Mouse (Mus musculus): Measurements from ENCODE around the gene Fzr1. TPM values are rescaled to one million over a fixed set of nuclear protein-coding genes. Genes with fewer than 3 reads are reported as not detected.

The Fzr1 gene
- polyA plus RNA-seq, 1 experiment, result 181 TPM

DNA sequence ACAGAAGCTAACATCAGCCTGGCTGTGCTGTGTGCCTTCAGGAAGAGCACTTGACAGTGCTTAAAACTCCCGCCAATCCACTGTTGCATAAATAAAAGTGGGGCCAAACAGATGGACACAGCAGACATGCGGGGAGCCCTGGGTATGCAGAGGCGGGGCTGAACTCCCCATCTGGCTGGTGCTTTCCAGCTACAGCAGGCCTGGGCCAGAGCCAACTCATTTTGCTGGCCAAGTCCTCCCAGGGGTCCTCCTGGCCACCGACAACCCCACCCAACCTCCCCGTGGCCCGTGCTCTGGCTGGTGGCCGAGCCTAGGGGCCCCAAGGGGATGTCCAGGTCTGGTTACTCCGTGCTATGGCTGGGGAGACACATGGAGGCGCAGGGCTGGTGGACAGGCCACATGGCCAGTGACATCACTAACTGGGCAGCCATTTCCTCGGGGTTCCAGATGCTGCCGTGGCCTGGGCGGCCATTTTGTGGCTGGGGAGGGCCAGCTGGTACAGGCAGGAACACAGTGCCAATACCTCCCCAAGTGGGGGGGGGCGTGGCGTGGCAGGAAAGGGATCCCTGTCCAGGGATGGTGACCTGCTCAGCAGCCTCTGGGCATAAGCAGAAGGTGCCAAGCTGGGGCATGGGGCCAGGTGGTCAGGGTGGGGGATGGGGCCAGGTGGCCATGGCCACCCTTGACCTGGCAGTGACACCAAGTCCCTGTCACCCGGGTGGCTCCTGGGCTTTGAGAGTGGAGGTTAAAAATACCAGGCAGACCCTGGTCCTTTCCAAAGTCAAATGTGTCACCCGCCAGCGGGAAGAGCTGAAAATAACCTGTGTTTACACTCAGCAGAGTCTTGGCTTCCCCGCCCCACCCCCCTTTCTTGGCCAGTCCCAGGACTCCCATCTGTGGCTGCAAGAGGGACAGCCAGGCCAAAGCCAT is 33.4 kb upstream of the Fzr1 start:
- no peak overlapping the region for H3K4me3 ChIP-seq (ENCODE audit: control insufficient read depth, insufficient read depth, low read length)
- WGBS, result 86% methylated on average over 18 of the region's 18 CpGs
- H3K36me3 ChIP-seq (ENCODE audit: control insufficient read depth, insufficient read depth, low read length), result no peaks in the 10 kb centered on the region

GRCm38 (mm10) chr10:81410981-81411380 is 32.7 kb upstream of the Fzr1 start:
- TF ChIP-seq CTCF (IDR thresholded peaks at IDR 0.05; ENCODE audit: borderline replicate concordance, control insufficient read depth, extremely low read depth, insufficient read depth, low read length, poor library complexity) (no peak), POLR2A (IDR thresholded peaks at IDR 0.05; ENCODE audit: control insufficient read depth, extremely low read depth, insufficient read depth, low read length, poor library complexity) (no peak)
- no peak for DNase-seq
- H3K36me3 ChIP-seq (ENCODE audit: control insufficient read depth, insufficient read depth, low read length), result no peaks in the 10 kb centered on the region
- no peaks in the 10 kb centered on the region for H3K27me3 ChIP-seq (ENCODE audit: control insufficient read depth, insufficient read depth, low read length)
- no peak overlapping the region for H3K4me3 ChIP-seq (ENCODE audit: control insufficient read depth, insufficient read depth, low read length)
- peaks cover 12% of the 10 kb centered on the region for H3K4me1 ChIP-seq (replicated peaks; ENCODE audit: control insufficient read depth, insufficient read depth, low read length)
- WGBS, result 88% methylated on average over 9 of the region's 9 CpGs
- no peak overlapping the region for H3K27ac ChIP-seq (ENCODE audit: control insufficient read depth, insufficient read depth, low read length)

More for the DNA sequence above, 33.4 kb upstream of the Fzr1 start:
- Histone ChIP-seq H3K4me1 (replicated peaks; ENCODE audit: control insufficient read depth, insufficient read depth, low read length) (peaks cover 12% of the 10 kb centered on the region), H3K27ac (ENCODE audit: control insufficient read depth, insufficient read depth, low read length) (no peak overlapping the region), H3K27me3 (ENCODE audit: control insufficient read depth, insufficient read depth, low read length) (no peaks in the 10 kb centered on the region)
- TF ChIP-seq CTCF (IDR thresholded peaks at IDR 0.05; ENCODE audit: borderline replicate concordance, control insufficient read depth, extremely low read depth, insufficient read depth, low read length, poor library complexity), result no peak
- TF ChIP-seq POLR2A (IDR thresholded peaks at IDR 0.05; ENCODE audit: control insufficient read depth, extremely low read depth, insufficient read depth, low read length, poor library complexity), result no peak
- no peak for DNase-seq

GRCm38 (mm10) chr10:81410350-81410749 is 32.0 kb upstream of the Fzr1 start:
- DNase-seq, result no peak
- TF ChIP-seq POLR2A (IDR thresholded peaks at IDR 0.05; ENCODE audit: control insufficient read depth, extremely low read depth, insufficient read depth, low read length, poor library complexity) (no peak), CTCF (IDR thresholded peaks at IDR 0.05; ENCODE audit: borderline replicate concordance, control insufficient read depth, extremely low read depth, insufficient read depth, low read length, poor library complexity) (no peak)
- H3K27me3 ChIP-seq (ENCODE audit: control insufficient read depth, insufficient read depth, low read length), result no peaks in the 10 kb centered on the region
- H3K36me3 ChIP-seq (ENCODE audit: control insufficient read depth, insufficient read depth, low read length), result no peaks in the 10 kb centered on the region
- no peak overlapping the region for H3K4me3 ChIP-seq (ENCODE audit: control insufficient read depth, insufficient read depth, low read length)
- H3K4me1 ChIP-seq (replicated peaks; ENCODE audit: control insufficient read depth, insufficient read depth, low read length), result peaks cover 14% of the 10 kb centered on the region
- WGBS, result 57% methylated on average over 4 of the region's 4 CpGs
- no peak overlapping the region for H3K27ac ChIP-seq (ENCODE audit: control insufficient read depth, insufficient read depth, low read length)

DNA sequence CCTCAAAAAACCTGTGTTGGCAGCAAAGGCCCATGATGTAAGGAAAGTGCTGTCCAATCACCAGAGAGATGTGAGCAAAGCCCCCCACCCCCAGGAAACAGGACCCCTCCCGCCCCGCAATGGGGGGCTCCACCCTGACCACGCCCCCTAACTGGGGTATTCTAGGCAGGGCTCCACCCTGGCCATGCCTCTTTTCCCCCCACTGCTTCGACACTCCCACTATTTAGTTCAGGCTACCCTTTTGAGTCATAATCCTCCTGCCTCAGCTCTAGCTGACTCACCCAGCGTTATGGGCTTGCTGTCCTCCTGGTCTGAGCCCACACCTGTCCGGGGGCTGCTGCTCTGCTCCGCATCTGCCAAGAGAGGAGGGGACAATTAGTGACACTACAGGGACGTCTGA is 31.0 kb upstream of the Fzr1 start:
- H3K4me1 ChIP-seq (replicated peaks; ENCODE audit: control insufficient read depth, insufficient read depth, low read length), result peaks cover 18% of the 10 kb centered on the region
- no peak for TF ChIP-seq POLR2A (IDR thresholded peaks at IDR 0.05; ENCODE audit: control insufficient read depth, extremely low read depth, insufficient read depth, low read length, poor library complexity)
- no peak for TF ChIP-seq CTCF (IDR thresholded peaks at IDR 0.05; ENCODE audit: borderline replicate concordance, control insufficient read depth, extremely low read depth, insufficient read depth, low read length, poor library complexity)
- WGBS, result 68% methylated on average over 8 of the region's 8 CpGs
- H3K27me3 ChIP-seq (ENCODE audit: control insufficient read depth, insufficient read depth, low read length), result no peaks in the 10 kb centered on the region
- H3K4me3 ChIP-seq (ENCODE audit: control insufficient read depth, insufficient read depth, low read length), result no peak overlapping the region
- H3K27ac ChIP-seq (ENCODE audit: control insufficient read depth, insufficient read depth, low read length), result no peak overlapping the region
- no peaks in the 10 kb centered on the region for H3K36me3 ChIP-seq (ENCODE audit: control insufficient read depth, insufficient read depth, low read length)
- DNase-seq, result no peak

GRCm38 (mm10) chr10:81408871-81409291 is 30.6 kb upstream of the Fzr1 start:
- Histone ChIP-seq H3K4me3 (ENCODE audit: control insufficient read depth, insufficient read depth, low read length) (no peak overlapping the region), H3K4me1 (replicated peaks; ENCODE audit: control insufficient read depth, insufficient read depth, low read length) (peaks cover 14% of the 10 kb centered on the region), H3K27ac (ENCODE audit: control insufficient read depth, insufficient read depth, low read length) (no peak overlapping the region), H3K27me3 (ENCODE audit: control insufficient read depth, insufficient read depth, low read length) (no peaks in the 10 kb centered on the region), H3K36me3 (ENCODE audit: control insufficient read depth, insufficient read depth, low read length) (no peaks in the 10 kb centered on the region)
- 38% methylated on average over 9 of the region's 9 CpGs for WGBS
- TF ChIP-seq POLR2A (IDR thresholded peaks at IDR 0.05; ENCODE audit: control insufficient read depth, extremely low read depth, insufficient read depth, low read length, poor library complexity), result no peak
- peak; percentile 80; the same call in 1 of the 2 replicates for TF ChIP-seq CTCF (IDR thresholded peaks at IDR 0.05; ENCODE audit: borderline replicate concordance, control insufficient read depth, extremely low read depth, insufficient read depth, low read length, poor library complexity)
- DNase-seq, result peak; percentile 69

GRCm38 (mm10) chr10:81408424-81408729 is 30.1 kb upstream of the Fzr1 start:
- no peak overlapping the region for H3K27ac ChIP-seq (ENCODE audit: control insufficient read depth, insufficient read depth, low read length)
- H3K4me1 ChIP-seq (replicated peaks; ENCODE audit: control insufficient read depth, insufficient read depth, low read length), result peaks cover 10% of the 10 kb centered on the region
- WGBS, result 89% methylated on average over 13 of the region's 13 CpGs
- H3K27me3 ChIP-seq (ENCODE audit: control insufficient read depth, insufficient read depth, low read length), result no peaks in the 10 kb centered on the region
- DNase-seq, result no peak
- no peaks in the 10 kb centered on the region for H3K36me3 ChIP-seq (ENCODE audit: control insufficient read depth, insufficient read depth, low read length)
- TF ChIP-seq POLR2A (IDR thresholded peaks at IDR 0.05; ENCODE audit: control insufficient read depth, extremely low read depth, insufficient read depth, low read length, poor library complexity) (no peak), CTCF (IDR thresholded peaks at IDR 0.05; ENCODE audit: borderline replicate concordance, control insufficient read depth, extremely low read depth, insufficient read depth, low read length, poor library complexity) (no peak)
- H3K4me3 ChIP-seq (ENCODE audit: control insufficient read depth, insufficient read depth, low read length), result no peak overlapping the region

Data from thymus, adult 2 months (tissue).